Mouse (Mus musculus) left cerebral cortex, postnatal 14 days (tissue): ENCODE results near the gene Slc17a8. TPM values are rescaled to one million over a fixed set of nuclear protein-coding genes. Genes with fewer than 3 reads are reported as not detected.

Source experiments
- DNase-seq, 2 experiments: peaks; one replicate each; pipeline ENCODE4 v3.0.0; 2021 to 2022; ENCODE audit warnings: low spot score in 2 of 2, mixed read lengths in 1 of 2
- intact Hi-C: fragments of 180-260 bp; cut with DNase I; formaldehyde crosslinking; loops from one replicate; pipeline ENCODE4 v1.15.1; 2025
- total RNA-seq, 2 experiments: library from RNA; stranded (reverse); gene quantifications; 2 replicates each; pipeline ENCODE4 v1.2.3; 2021

Gene Slc17a8
- total RNA-seq, 2 experiments from 2014 or later: 4.6 to 5.1 TPM

DNA sequence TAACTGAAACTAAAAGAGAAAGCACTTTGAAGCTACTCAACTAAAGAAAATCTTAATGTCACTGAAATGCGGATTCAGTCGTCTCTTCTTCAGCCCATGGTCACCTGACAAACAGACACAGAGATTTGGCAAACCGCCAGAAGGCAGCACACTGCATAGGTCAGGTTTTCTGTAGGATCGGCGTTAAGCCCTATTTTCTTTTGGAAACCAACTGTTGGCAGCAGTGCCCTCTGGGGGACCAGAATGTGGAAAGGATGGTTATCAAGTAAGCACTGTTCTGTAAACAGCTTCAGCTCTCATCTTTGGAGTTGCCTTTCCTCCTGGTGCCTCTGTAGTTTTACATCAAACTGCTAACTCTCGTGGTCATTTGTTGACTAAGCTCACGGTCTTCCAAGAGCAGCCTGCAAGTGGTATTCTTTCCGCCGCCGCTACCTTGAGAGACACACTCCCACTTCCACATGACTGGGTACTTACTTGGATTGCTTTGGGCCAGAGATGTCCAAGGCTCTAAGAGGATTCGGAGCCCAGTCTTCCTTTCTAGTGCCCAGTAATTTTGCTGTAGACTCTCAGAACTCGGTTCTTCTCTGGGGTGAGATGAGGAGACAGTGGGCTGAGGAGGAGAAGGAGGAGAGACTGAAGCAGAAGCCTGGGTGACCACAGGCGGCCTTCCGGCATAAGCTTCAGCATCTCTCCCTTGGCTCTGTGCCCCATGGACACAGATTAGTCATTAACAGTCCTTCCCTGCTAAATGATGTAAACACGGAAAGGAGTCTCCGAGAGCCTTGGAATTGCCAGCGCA lies 87.9 kb downstream of the Slc17a8 start, which contains the start of gene Nr1h4:
Gene Nr1h4 (minus strand): TSS at position 657 of the 799 bp plus-strand sequence.
- intact Hi-C loops: no loop called here
- no peak for DNase-seq

DNA sequence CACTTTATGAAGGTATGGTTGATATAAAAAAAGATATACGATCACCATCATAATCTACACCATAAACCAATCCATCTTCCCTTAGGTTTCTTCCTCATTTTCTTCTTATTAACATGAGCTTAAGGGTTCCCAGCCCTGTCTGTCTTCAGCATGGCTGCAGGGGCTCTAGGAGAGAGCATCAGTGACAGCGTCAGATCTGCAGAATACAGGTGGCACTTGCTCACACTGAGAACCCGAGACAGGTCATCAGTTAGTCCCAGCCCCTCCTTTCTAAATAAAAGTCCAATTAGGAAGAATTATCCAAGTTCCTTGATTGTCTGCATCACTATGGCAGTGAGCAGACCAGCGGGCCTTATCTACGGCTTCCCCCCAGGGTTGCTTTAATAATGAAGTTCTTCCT lies 88.6 kb downstream of the Slc17a8 start:
- intact Hi-C loops: no loop called here
- no peak for DNase-seq

DNA sequence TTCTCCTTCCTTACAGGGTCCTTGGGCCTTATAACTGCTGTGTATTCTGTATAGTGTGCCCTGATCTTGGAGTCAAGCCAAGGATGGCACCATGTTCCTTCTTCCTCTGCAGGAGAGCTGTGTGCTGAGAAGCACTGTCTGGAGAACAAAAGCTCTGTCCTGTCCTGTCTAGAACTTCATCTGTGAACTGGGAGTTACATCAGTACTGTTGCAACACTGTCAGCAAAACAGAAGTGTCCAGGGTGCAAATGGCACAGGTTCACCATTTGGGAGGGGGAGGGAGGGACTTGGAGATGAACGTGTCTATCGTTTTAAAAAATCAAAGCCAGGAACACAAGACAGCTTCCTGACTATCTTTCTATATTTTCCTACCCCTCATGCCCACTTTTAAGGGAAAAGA lies 89.1 kb downstream of the Slc17a8 start:
- DNase-seq: no peak
- intact Hi-C loops: no loop called here

DNA sequence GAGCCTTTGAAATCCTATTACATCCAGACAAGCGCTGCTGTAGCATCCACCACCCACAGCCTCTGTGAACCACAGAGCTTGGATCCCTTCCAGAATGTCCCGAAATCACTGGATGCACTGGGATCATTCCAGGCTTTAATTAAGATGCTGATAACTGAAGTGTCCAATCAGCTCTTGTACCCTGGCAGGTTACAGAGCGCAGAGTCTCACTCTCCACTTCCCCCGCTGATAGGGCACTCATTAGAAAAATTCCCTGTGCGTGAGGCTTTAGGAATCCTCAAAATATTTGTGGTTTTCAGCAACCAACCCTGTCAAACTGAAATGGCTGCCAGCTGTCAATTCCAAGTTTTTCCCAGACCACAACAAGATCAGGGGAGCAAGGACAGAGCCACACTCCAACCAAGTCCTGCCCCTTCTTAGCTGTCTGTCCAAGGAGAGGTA lies 89.8 kb downstream of the Slc17a8 start:
- no peak for DNase-seq
- intact Hi-C loops: no loop called here

DNA sequence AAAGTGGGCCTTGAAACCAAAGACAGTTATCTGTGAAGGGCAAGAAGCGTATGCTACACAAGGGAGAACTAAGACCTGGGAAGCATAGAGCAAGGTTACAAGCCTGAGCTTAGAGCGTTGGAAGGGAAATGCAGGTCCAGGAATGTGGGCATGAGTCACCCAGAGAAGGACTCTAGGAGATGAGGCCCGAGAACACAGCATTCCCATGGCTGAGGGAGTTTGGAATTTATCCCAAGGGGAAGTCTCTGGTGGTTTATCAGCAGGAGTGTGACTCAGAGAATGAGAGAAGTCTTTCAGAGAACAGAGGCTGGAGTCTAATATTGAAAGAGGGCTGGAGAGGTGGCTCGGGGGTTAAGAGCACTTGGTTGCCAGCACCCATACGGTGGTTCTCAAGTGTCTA lies 94.0 kb downstream of the Slc17a8 start:
- intact Hi-C loops: no loop called here

DNA sequence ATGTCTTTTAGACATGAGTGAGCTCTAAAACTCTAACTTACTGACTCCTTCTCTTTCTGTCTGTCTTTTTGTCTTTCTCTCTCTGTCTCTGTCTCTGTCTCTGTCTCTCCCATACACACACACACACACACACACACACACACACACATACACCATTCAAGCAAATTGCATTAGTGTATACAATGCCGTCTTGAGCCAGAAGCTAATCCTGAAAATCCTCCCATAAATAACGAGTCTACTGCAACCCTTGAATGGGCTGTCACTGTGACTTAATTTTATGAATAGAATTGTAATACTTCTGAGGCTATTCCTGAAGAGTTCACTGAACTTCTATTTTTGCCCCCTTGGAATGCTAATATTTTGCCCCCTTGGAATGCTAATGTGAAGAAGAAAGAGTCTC lies 95.2 kb downstream of the Slc17a8 start:
- intact Hi-C loops: no loop called here
- no peak for DNase-seq

More for the DNA sequence above, 94.0 kb downstream of the Slc17a8 start:
- DNase-seq: no peak

Other genes starting within 250 kb of the Slc17a8 start
- 1 to 10 TPM; 1.8 to 2.6 TPM for gene Gas2l3, start 177.3 kb downstream of the Slc17a8 start, total RNA-seq
- under 1 TPM in 1 of 2 experiments, not detected in 1; 0.35 TPM for gene Nr1h4, start 87.7 kb downstream of the Slc17a8 start, total RNA-seq
- gene Scyl2, start 65.0 kb upstream of the Slc17a8 start, total RNA-seq: 10 to 100 TPM; 33.0 to 33.5 TPM
- gene Actr6, start 111.0 kb upstream of the Slc17a8 start, total RNA-seq: 10 to 100 TPM; 22.5 to 23.1 TPM
- gene Uhrf1bp1l, start 123.7 kb upstream of the Slc17a8 start, total RNA-seq: 10 to 100 TPM; 88.6 to 90.2 TPM